Mouse (Mus musculus): ENCODE results near the gene Adamts9. TPM values are rescaled to one million over a fixed set of nuclear protein-coding genes. Genes with fewer than 3 reads are reported as not detected.
A peak's percentile ranks its signal among the peaks of the same experiment; 100 is the strongest.

Gene Adamts9
- polyA plus RNA-seq, 1 experiment from 2014 or later: 1.0 TPM

GRCm38 (mm10) chr6:92857761-92858160 lies 85.5 kb downstream of the Adamts9 start:
- Histone ChIP-seq H3K9ac (ENCODE audit: low read depth, low read length) (no peak overlapping the region), H3K4me1 (ENCODE audit: control insufficient read depth, low read depth, low read length) (no peaks in the 10 kb centered on the region), H3K27ac (ENCODE audit: low read length) (no peak overlapping the region), H3K27me3 (ENCODE audit: control insufficient read depth, insufficient read depth, low read depth, low read length) (no peaks in the 10 kb centered on the region), H3K9me3 (replicated peaks; ENCODE audit: control insufficient read depth, low read length) (no peaks in the 10 kb centered on the region), H3K4me3 (ENCODE audit: low read depth, low read length) (no peak overlapping the region), H3K4me2 (ENCODE audit: low read depth, low read length) (no peak overlapping the region), H3K36me3 (ENCODE audit: control insufficient read depth, insufficient read depth) (no peaks in the 10 kb centered on the region)
- WGBS (ENCODE audit: insufficient replicate concordance): 72% methylated on average over 13 of the region's 13 CpGs
- ATAC-seq (ENCODE audit: low read depth): no peak

GRCm38 (mm10) chr6:92854873-92855272 lies 88.4 kb downstream of the Adamts9 start:
- Histone ChIP-seq H3K9ac (ENCODE audit: low read depth, low read length) (no peak overlapping the region), H3K36me3 (ENCODE audit: control insufficient read depth, insufficient read depth) (no peaks in the 10 kb centered on the region), H3K4me1 (ENCODE audit: control insufficient read depth, low read depth, low read length) (no peaks in the 10 kb centered on the region), H3K4me3 (ENCODE audit: low read depth, low read length) (no peak overlapping the region), H3K27me3 (ENCODE audit: control insufficient read depth, insufficient read depth, low read depth, low read length) (no peaks in the 10 kb centered on the region), H3K9me3 (replicated peaks; ENCODE audit: control insufficient read depth, low read length) (no peaks in the 10 kb centered on the region), H3K27ac (ENCODE audit: low read length) (no peak overlapping the region), H3K4me2 (ENCODE audit: low read depth, low read length) (no peak overlapping the region)
- ATAC-seq (ENCODE audit: low read depth): no peak
- 56% methylated on average over 4 of the region's 4 CpGs for WGBS (ENCODE audit: insufficient replicate concordance)

GRCm38 (mm10) chr6:92850250-92850649 lies 93.0 kb downstream of the Adamts9 start:
- Histone ChIP-seq H3K36me3 (ENCODE audit: control insufficient read depth, insufficient read depth) (no peaks in the 10 kb centered on the region), H3K27ac (ENCODE audit: low read length) (no peak overlapping the region), H3K4me3 (ENCODE audit: low read depth, low read length) (no peak overlapping the region), H3K4me2 (ENCODE audit: low read depth, low read length) (no peak overlapping the region), H3K9ac (ENCODE audit: low read depth, low read length) (no peak overlapping the region), H3K9me3 (replicated peaks; ENCODE audit: control insufficient read depth, low read length) (no peaks in the 10 kb centered on the region), H3K27me3 (ENCODE audit: control insufficient read depth, insufficient read depth, low read depth, low read length) (no peaks in the 10 kb centered on the region), H3K4me1 (ENCODE audit: control insufficient read depth, low read depth, low read length) (no peaks in the 10 kb centered on the region)
- 0 out of 2 replicates have a peak, but pooled peaks have one; percentile 7 for ATAC-seq (ENCODE audit: low read depth)
- WGBS (ENCODE audit: insufficient replicate concordance): 46% methylated on average over 5 of the region's 5 CpGs

GRCm38 (mm10) chr6:92849208-92849607 lies 94.1 kb downstream of the Adamts9 start:
- H3K9ac ChIP-seq (ENCODE audit: low read depth, low read length): no peak overlapping the region
- H3K4me3 ChIP-seq (ENCODE audit: low read depth, low read length): no peak overlapping the region
- no peaks in the 10 kb centered on the region for H3K4me1 ChIP-seq (ENCODE audit: control insufficient read depth, low read depth, low read length)
- 73% methylated on average over 9 of the region's 9 CpGs for WGBS (ENCODE audit: insufficient replicate concordance)
- H3K27ac ChIP-seq (ENCODE audit: low read length): no peak overlapping the region
- no peak overlapping the region for H3K4me2 ChIP-seq (ENCODE audit: low read depth, low read length)
- H3K27me3 ChIP-seq (ENCODE audit: control insufficient read depth, insufficient read depth, low read depth, low read length): no peaks in the 10 kb centered on the region
- no peaks in the 10 kb centered on the region for H3K36me3 ChIP-seq (ENCODE audit: control insufficient read depth, insufficient read depth)
- no peaks in the 10 kb centered on the region for H3K9me3 ChIP-seq (replicated peaks; ENCODE audit: control insufficient read depth, low read length)
- ATAC-seq (ENCODE audit: low read depth): no peak

- no peak for ATAC-seq (ENCODE audit: low read depth)
- WGBS (ENCODE audit: insufficient replicate concordance): 47% methylated on average over 4 of the region's 4 CpGs
- Histone ChIP-seq H3K27ac (ENCODE audit: low read length) (no peak overlapping the region), H3K36me3 (ENCODE audit: control insufficient read depth, insufficient read depth) (no peaks in the 10 kb centered on the region), H3K4me1 (ENCODE audit: control insufficient read depth, low read depth, low read length) (no peaks in the 10 kb centered on the region), H3K27me3 (ENCODE audit: control insufficient read depth, insufficient read depth, low read depth, low read length) (no peaks in the 10 kb centered on the region), H3K9ac (ENCODE audit: low read depth, low read length) (no peak overlapping the region), H3K4me2 (ENCODE audit: low read depth, low read length) (no peak overlapping the region), H3K9me3 (replicated peaks; ENCODE audit: control insufficient read depth, low read length) (no peaks in the 10 kb centered on the region), H3K4me3 (ENCODE audit: low read depth, low read length) (no peak overlapping the region)
These were observed 96.7 kb downstream of the Adamts9 start for GRCm38 (mm10) chr6:92846614-92847013.

GRCm38 (mm10) chr6:92845898-92846297 lies 97.4 kb downstream of the Adamts9 start:
- no peak overlapping the region for H3K9ac ChIP-seq (ENCODE audit: low read depth, low read length)
- 64% methylated on average over 8 of the region's 8 CpGs for WGBS (ENCODE audit: insufficient replicate concordance)
- no peaks in the 10 kb centered on the region for H3K9me3 ChIP-seq (replicated peaks; ENCODE audit: control insufficient read depth, low read length)
- H3K36me3 ChIP-seq (ENCODE audit: control insufficient read depth, insufficient read depth): no peaks in the 10 kb centered on the region
- no peak overlapping the region for H3K4me3 ChIP-seq (ENCODE audit: low read depth, low read length)
- no peaks in the 10 kb centered on the region for H3K4me1 ChIP-seq (ENCODE audit: control insufficient read depth, low read depth, low read length)
- H3K27ac ChIP-seq (ENCODE audit: low read length): no peak overlapping the region
- H3K4me2 ChIP-seq (ENCODE audit: low read depth, low read length): no peak overlapping the region
- no peak for ATAC-seq (ENCODE audit: low read depth)
- no peaks in the 10 kb centered on the region for H3K27me3 ChIP-seq (ENCODE audit: control insufficient read depth, insufficient read depth, low read depth, low read length)

- Histone ChIP-seq H3K4me2 (ENCODE audit: low read depth, low read length) (no peak overlapping the region), H3K27me3 (ENCODE audit: control insufficient read depth, insufficient read depth, low read depth, low read length) (no peaks in the 10 kb centered on the region), H3K4me1 (ENCODE audit: control insufficient read depth, low read depth, low read length) (no peaks in the 10 kb centered on the region), H3K9me3 (replicated peaks; ENCODE audit: control insufficient read depth, low read length) (no peaks in the 10 kb centered on the region), H3K9ac (ENCODE audit: low read depth, low read length) (no peak overlapping the region), H3K27ac (ENCODE audit: low read length) (no peak overlapping the region), H3K4me3 (ENCODE audit: low read depth, low read length) (no peak overlapping the region), H3K36me3 (ENCODE audit: control insufficient read depth, insufficient read depth) (no peaks in the 10 kb centered on the region)
- ATAC-seq (ENCODE audit: low read depth): no peak
- 48% methylated on average over 2 of the region's 2 CpGs for WGBS (ENCODE audit: insufficient replicate concordance)
These were observed 99.8 kb downstream of the Adamts9 start for GRCm38 (mm10) chr6:92843474-92843873.

GRCm38 (mm10) chr6:92842000-92842399 lies 101.3 kb downstream of the Adamts9 start:
- no peaks in the 10 kb centered on the region for H3K36me3 ChIP-seq (ENCODE audit: control insufficient read depth, insufficient read depth)
- no peaks in the 10 kb centered on the region for H3K4me1 ChIP-seq (ENCODE audit: control insufficient read depth, low read depth, low read length)
- H3K9me3 ChIP-seq (replicated peaks; ENCODE audit: control insufficient read depth, low read length): no peaks in the 10 kb centered on the region
- no peak overlapping the region for H3K9ac ChIP-seq (ENCODE audit: low read depth, low read length)
- no peak overlapping the region for H3K4me3 ChIP-seq (ENCODE audit: low read depth, low read length)
- no peak overlapping the region for H3K27ac ChIP-seq (ENCODE audit: low read length)
- H3K27me3 ChIP-seq (ENCODE audit: control insufficient read depth, insufficient read depth, low read depth, low read length): no peaks in the 10 kb centered on the region
- no peak for ATAC-seq (ENCODE audit: low read depth)
- WGBS (ENCODE audit: insufficient replicate concordance): 34% methylated on average over 2 of the region's 2 CpGs
- no peak overlapping the region for H3K4me2 ChIP-seq (ENCODE audit: low read depth, low read length)

GRCm38 (mm10) chr6:92831106-92831505 lies 112.2 kb downstream of the Adamts9 start:
- 62% methylated on average over 2 of the region's 2 CpGs for WGBS (ENCODE audit: insufficient replicate concordance)
- no peak for ATAC-seq (ENCODE audit: low read depth)
- no peaks in the 10 kb centered on the region for H3K36me3 ChIP-seq (ENCODE audit: control insufficient read depth, insufficient read depth)
- no peaks in the 10 kb centered on the region for H3K9me3 ChIP-seq (replicated peaks; ENCODE audit: control insufficient read depth, low read length)
- no peaks in the 10 kb centered on the region for H3K27me3 ChIP-seq (ENCODE audit: control insufficient read depth, insufficient read depth, low read depth, low read length)
- H3K9ac ChIP-seq (ENCODE audit: low read depth, low read length): no peak overlapping the region
- no peak overlapping the region for H3K27ac ChIP-seq (ENCODE audit: low read length)
- no peak overlapping the region for H3K4me2 ChIP-seq (ENCODE audit: low read depth, low read length)
- H3K4me1 ChIP-seq (ENCODE audit: control insufficient read depth, low read depth, low read length): no peaks in the 10 kb centered on the region
- H3K4me3 ChIP-seq (ENCODE audit: low read depth, low read length): no peak overlapping the region
